Mouse (Mus musculus): ENCODE measurements around the gene Ddx54. TPM values are rescaled to one million over a fixed set of nuclear protein-coding genes. Genes with fewer than 3 reads are reported as not detected.

Ddx54 gene
- 33.1 and 33.5 TPM in 2 replicates for polyA plus RNA-seq (2014; fragmentation: Nextera tagmentation; extraction: Ambion mirVana)

DNA sequence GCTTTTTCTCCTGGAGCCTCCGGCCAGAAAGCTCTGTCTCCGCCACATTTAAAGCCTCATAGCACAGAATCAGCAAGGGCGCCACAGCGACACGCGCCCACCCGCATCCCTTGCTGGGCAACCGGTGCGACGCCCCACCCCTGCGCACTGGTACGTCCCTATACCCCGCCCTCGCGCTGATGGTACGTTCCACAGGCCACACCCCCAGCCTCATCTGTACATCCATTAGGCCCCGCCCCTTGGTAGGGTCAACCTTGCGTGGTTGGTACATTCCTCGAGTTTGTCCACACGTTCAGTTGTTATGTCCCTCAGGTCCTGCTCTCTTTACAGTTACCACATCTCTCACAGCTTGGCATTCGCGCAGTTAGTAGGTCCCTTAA is at the start of gene Ddx54, which contains the start of gene Rita1:
Ddx54 (plus strand) TSS at position 298 of the 380 bp plus-strand sequence.
Rita1 (minus strand) TSS at position 148 of the 380 bp plus-strand sequence.
- WGBS, result under 1% methylated on average over 22 of the region's 22 CpGs
- peak; percentile 98 for DNase-seq (ENCODE audit: low spot score)
- Histone ChIP-seq H3K4me1 (ENCODE audit: control insufficient read depth, insufficient read depth, low read length) (peaks cover 12% of the 10 kb centered on the region), H3K9me3 (ENCODE audit: control insufficient read depth, low read length) (no peaks in the 10 kb centered on the region), H3K27me3 (ENCODE audit: control insufficient read depth, insufficient read depth, low read length) (no peaks in the 10 kb centered on the region), H3K36me3 (ENCODE audit: control insufficient read depth, insufficient read depth, low read length) (peaks cover 8% of the 10 kb centered on the region; the same call in 1 of the 2 replicates), H3K4me3 (ENCODE audit: low read depth, low read length) (peak within 1 kb of the TSS; percentile 70), H3K27ac (replicated peaks; ENCODE audit: low read depth, low read length) (peak within 1 kb of the TSS; percentile 56), H3K4me2 (ENCODE audit: low read depth, severe bottlenecking) (peak within 1 kb of the TSS; percentile 60), H3K9ac (ENCODE audit: low read length) (peak within 1 kb of the TSS; percentile 70)
- ATAC-seq (ENCODE audit: insufficient number of reproducible peaks, low FRiP score, low TSS enrichment, low read depth), result peak; percentile 85; the same call in 1 of the 2 replicates

- 58% methylated on average over 28 of the region's 28 CpGs for WGBS
- Histone ChIP-seq H3K9ac (ENCODE audit: low read length) (no peak overlapping the region), H3K4me2 (ENCODE audit: low read depth, severe bottlenecking) (no peak overlapping the region), H3K4me1 (ENCODE audit: control insufficient read depth, insufficient read depth, low read length) (peaks cover 56% of the 10 kb centered on the region), H3K9me3 (ENCODE audit: control insufficient read depth, low read length) (no peaks in the 10 kb centered on the region), H3K4me3 (ENCODE audit: low read depth, low read length) (no peak overlapping the region), H3K27ac (replicated peaks; ENCODE audit: low read depth, low read length) (peak overlapping the region; percentile 79), H3K27me3 (ENCODE audit: control insufficient read depth, insufficient read depth, low read length) (no peaks in the 10 kb centered on the region), H3K36me3 (ENCODE audit: control insufficient read depth, insufficient read depth, low read length) (no peaks in the 10 kb centered on the region)
- no peak for ATAC-seq (ENCODE audit: insufficient number of reproducible peaks, low FRiP score, low TSS enrichment, low read depth)
- DNase-seq (ENCODE audit: low spot score), result peak; percentile 45
Measured at GRCm38 (mm10) chr5:120562956-120563913, 49.3 kb upstream of the Ddx54 start.

- 54% methylated on average over 4 of the region's 4 CpGs for whole genome bisulfite sequencing
- peak overlapping the region; percentile 79; the same call in 1 of the 2 replicates for H3K27ac ChIP-seq (replicated peaks; ENCODE audit: low read depth, low read length)
- H3K36me3 ChIP-seq (ENCODE audit: control insufficient read depth, insufficient read depth, low read length), result no peaks in the 10 kb centered on the region
- ATAC-seq (ENCODE audit: insufficient number of reproducible peaks, low FRiP score, low TSS enrichment, low read depth) (no peak), DNase-seq (ENCODE audit: low spot score) (no peak)
- peaks cover 63% of the 10 kb centered on the region for H3K4me1 ChIP-seq (ENCODE audit: control insufficient read depth, insufficient read depth, low read length)
- no peaks in the 10 kb centered on the region for H3K27me3 ChIP-seq (ENCODE audit: control insufficient read depth, insufficient read depth, low read length)
- H3K4me3 ChIP-seq (ENCODE audit: low read depth, low read length), result no peak overlapping the region
- H3K9ac ChIP-seq (ENCODE audit: low read length), result no peak overlapping the region
- H3K4me2 ChIP-seq (ENCODE audit: low read depth, severe bottlenecking), result no peak overlapping the region
- no peaks in the 10 kb centered on the region for H3K9me3 ChIP-seq (ENCODE audit: control insufficient read depth, low read length)
Measured at GRCm38 (mm10) chr5:120563914-120564311, 48.6 kb upstream of the Ddx54 start.

- H3K27ac ChIP-seq (replicated peaks; ENCODE audit: low read depth, low read length), result peak overlapping the region; percentile 22; the same call in 1 of the 2 replicates
- peaks cover 66% of the 10 kb centered on the region for H3K4me1 ChIP-seq (ENCODE audit: control insufficient read depth, insufficient read depth, low read length)
- no peak overlapping the region for H3K4me2 ChIP-seq (ENCODE audit: low read depth, severe bottlenecking)
- H3K9ac ChIP-seq (ENCODE audit: low read length), result no peak overlapping the region; the same call in 1 of the 2 replicates
- no peak overlapping the region for H3K4me3 ChIP-seq (ENCODE audit: low read depth, low read length)
- WGBS, result 40% methylated on average over 15 of the region's 15 CpGs
- no peaks in the 10 kb centered on the region for H3K36me3 ChIP-seq (ENCODE audit: control insufficient read depth, insufficient read depth, low read length)
- ATAC-seq (ENCODE audit: insufficient number of reproducible peaks, low FRiP score, low TSS enrichment, low read depth) (no peak), DNase-seq (ENCODE audit: low spot score) (no peak)
- H3K9me3 ChIP-seq (ENCODE audit: control insufficient read depth, low read length), result no peaks in the 10 kb centered on the region
- H3K27me3 ChIP-seq (ENCODE audit: control insufficient read depth, insufficient read depth, low read length), result no peaks in the 10 kb centered on the region
Measured at GRCm38 (mm10) chr5:120565171-120565905, 47.2 kb upstream of the Ddx54 start.

DNA sequence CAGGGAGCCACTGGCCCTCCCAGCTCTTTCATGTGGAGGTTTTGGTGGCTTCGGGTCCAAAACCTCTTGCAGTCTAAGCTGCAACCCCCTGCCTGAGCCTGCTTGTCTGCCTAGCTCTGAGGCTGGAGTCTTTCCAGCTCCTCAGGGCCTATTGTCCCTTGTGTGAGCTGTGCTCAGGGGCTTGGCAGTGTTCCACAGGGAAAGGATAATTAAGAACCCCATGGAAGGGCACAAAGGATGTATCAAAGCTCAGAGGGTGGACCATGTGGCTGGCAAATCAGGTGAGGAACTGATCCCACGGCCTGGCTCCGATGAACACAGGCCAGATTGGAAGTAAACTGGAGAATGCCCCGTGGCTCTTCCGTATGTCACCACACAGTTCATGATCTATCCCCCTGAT is 46.4 kb upstream of the Ddx54 start:
- DNase-seq (ENCODE audit: low spot score) (no peak), ATAC-seq (ENCODE audit: insufficient number of reproducible peaks, low FRiP score, low TSS enrichment, low read depth) (no peak)
- Histone ChIP-seq H3K9me3 (ENCODE audit: control insufficient read depth, low read length) (no peaks in the 10 kb centered on the region), H3K4me1 (ENCODE audit: control insufficient read depth, insufficient read depth, low read length) (peaks cover 65% of the 10 kb centered on the region), H3K27ac (replicated peaks; ENCODE audit: low read depth, low read length) (0 out of 2 replicates have a peak overlapping the region, but pooled peaks have one; percentile 22), H3K36me3 (ENCODE audit: control insufficient read depth, insufficient read depth, low read length) (no peaks in the 10 kb centered on the region), H3K4me3 (ENCODE audit: low read depth, low read length) (no peak overlapping the region), H3K9ac (ENCODE audit: low read length) (no peak overlapping the region; the same call in 1 of the 2 replicates), H3K27me3 (ENCODE audit: control insufficient read depth, insufficient read depth, low read length) (no peaks in the 10 kb centered on the region), H3K4me2 (ENCODE audit: low read depth, severe bottlenecking) (no peak overlapping the region)
- 71% methylated on average over 5 of the region's 5 CpGs for WGBS

GRCm38 (mm10) chr5:120566681-120567252 is 45.8 kb upstream of the Ddx54 start:
- Histone ChIP-seq H3K9ac (ENCODE audit: low read length) (0 out of 2 replicates have a peak overlapping the region, but pooled peaks have one; percentile 22), H3K27me3 (ENCODE audit: control insufficient read depth, insufficient read depth, low read length) (no peaks in the 10 kb centered on the region), H3K9me3 (ENCODE audit: control insufficient read depth, low read length) (no peaks in the 10 kb centered on the region), H3K4me1 (ENCODE audit: control insufficient read depth, insufficient read depth, low read length) (peaks cover 70% of the 10 kb centered on the region), H3K4me3 (ENCODE audit: low read depth, low read length) (no peak overlapping the region), H3K4me2 (ENCODE audit: low read depth, severe bottlenecking) (peak overlapping the region; percentile 26), H3K36me3 (ENCODE audit: control insufficient read depth, insufficient read depth, low read length) (no peaks in the 10 kb centered on the region), H3K27ac (replicated peaks; ENCODE audit: low read depth, low read length) (peak overlapping the region; percentile 85)
- DNase-seq (ENCODE audit: low spot score) (peak; percentile 40), ATAC-seq (ENCODE audit: insufficient number of reproducible peaks, low FRiP score, low TSS enrichment, low read depth) (no peak)
- WGBS, result 42% methylated on average over 9 of the region's 9 CpGs

DNA sequence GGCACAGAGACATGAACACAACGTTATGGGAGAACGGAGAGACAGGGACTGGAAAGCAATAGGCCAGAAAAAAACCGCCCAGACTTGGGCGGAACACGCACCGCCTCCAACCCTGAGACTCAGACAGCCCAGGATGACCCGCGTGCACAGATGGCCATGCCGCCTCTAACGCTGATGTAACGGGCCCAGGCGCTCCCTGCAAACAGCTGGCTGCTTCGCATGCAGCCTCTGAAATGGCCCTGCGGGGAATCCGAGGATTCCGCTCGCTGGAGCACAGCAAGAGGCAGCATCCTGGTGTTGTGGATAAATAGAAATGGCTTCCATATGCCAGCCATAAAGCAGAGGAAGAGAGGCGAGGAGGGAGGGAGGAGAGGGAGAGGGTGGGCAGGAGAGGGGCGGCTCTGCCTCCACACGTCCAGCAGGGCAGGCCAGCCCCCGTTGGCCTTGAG is 45.3 kb upstream of the Ddx54 start:
- H3K4me2 ChIP-seq (ENCODE audit: low read depth, severe bottlenecking), result peak overlapping the region; percentile 26

More for the DNA sequence above, 45.3 kb upstream of the Ddx54 start:
- Histone ChIP-seq H3K27ac (replicated peaks; ENCODE audit: low read depth, low read length) (peak overlapping the region; percentile 85), H3K36me3 (ENCODE audit: control insufficient read depth, insufficient read depth, low read length) (no peaks in the 10 kb centered on the region), H3K4me1 (ENCODE audit: control insufficient read depth, insufficient read depth, low read length) (peaks cover 70% of the 10 kb centered on the region), H3K9ac (ENCODE audit: low read length) (peak overlapping the region; percentile 22; the same call in 1 of the 2 replicates), H3K4me3 (ENCODE audit: low read depth, low read length) (no peak overlapping the region), H3K9me3 (ENCODE audit: control insufficient read depth, low read length) (no peaks in the 10 kb centered on the region), H3K27me3 (ENCODE audit: control insufficient read depth, insufficient read depth, low read length) (no peaks in the 10 kb centered on the region)
- 6% methylated on average over 21 of the region's 21 CpGs for WGBS
- ATAC-seq (ENCODE audit: insufficient number of reproducible peaks, low FRiP score, low TSS enrichment, low read depth) (peak; percentile 28; the same call in 1 of the 2 replicates), DNase-seq (ENCODE audit: low spot score) (peak; percentile 76)

Data from limb, embryonic 11.5 days (tissue).